Mouse (Mus musculus) hindbrain, embryonic 16.5 days (tissue): ENCODE measurements around the gene Apoc4. TPM values are rescaled to one million over a fixed set of nuclear protein-coding genes. Genes with fewer than 3 reads are reported as not detected.
"Not testable (repeated sequence)": the region's sequence is repeated elsewhere in the genome, so short reads cannot be mapped to it uniquely, and the experiment has no call there.

ENCODE experiments used
- ATAC-seq: fragments of 200-750 bp; cut with Nextera tagmentation; 2 replicates; pipeline ENCODE4 v1.8.0; 2017; ENCODE audit warnings: moderate TSS enrichment, moderate library complexity
- H3K27ac ChIP-seq: fragments of 300-500 bp; sonication (generic); 2 replicates; pipeline ENCODE4 v1.5.1; 2014; ENCODE audit warnings: low read depth, mild to moderate bottlenecking, control low read depth, low read length, moderate library complexity
- H3K27me3 ChIP-seq: fragments of 300-500 bp; sonication (generic); replicated peaks from 2 replicates; pipeline ENCODE4 v1.6.1; 2014; ENCODE audit warnings: low read length; ENCODE audit not compliant: control insufficient read depth, insufficient read depth
- H3K36me3 ChIP-seq: fragments of 300-500 bp; sonication (generic); 2 replicates; pipeline ENCODE4 v1.6.1; 2014; ENCODE audit warnings: mild to moderate bottlenecking, low read length, moderate library complexity, mixed read lengths; ENCODE audit not compliant: control insufficient read depth, insufficient read depth
- H3K4me1 ChIP-seq: fragments of 300-500 bp; sonication (generic); 2 replicates; pipeline ENCODE4 v1.6.1; 2014; ENCODE audit warnings: low read depth, low read length; ENCODE audit not compliant: control insufficient read depth, insufficient read depth
- H3K4me2 ChIP-seq: fragments of 300-500 bp; sonication (generic); 2 replicates; pipeline ENCODE4 v1.6.1; 2014; ENCODE audit warnings: mild to moderate bottlenecking, low read length, control low read depth, moderate library complexity
- H3K4me3 ChIP-seq: fragments of 300-500 bp; sonication (generic); 2 replicates; pipeline ENCODE4 v1.5.1; 2014; ENCODE audit warnings: mild to moderate bottlenecking, low read length, control low read depth, moderate library complexity
- H3K9ac ChIP-seq: fragments of 300-500 bp; sonication (generic); 2 replicates; pipeline ENCODE4 v1.6.1; 2014; ENCODE audit warnings: low read depth, mild to moderate bottlenecking, control low read depth, low read length, moderate library complexity
- H3K9me3 ChIP-seq: fragments of 300-500 bp; sonication (generic); 2 replicates; pipeline ENCODE4 v1.6.1; 2014; ENCODE audit warnings: mild to moderate bottlenecking, low read length, moderate library complexity; ENCODE audit not compliant: control insufficient read depth
- WGBS: fragments of 180-500 bp; shearing (Covaris S2); extraction: QIAGEN DNeasy Blood & Tissue Kit; methylation state at CpG from one replicate; pipeline ENCODE4 v1.1.7; 2014; 5-methylcytosine and 5-hydroxymethylcytosine counted together
- polyA plus RNA-seq: library from polyadenylated mRNA; unstranded; fragments of >200 nt; fragmentation: Nextera tagmentation; extraction: Ambion mirVana; gene quantifications from 2 replicates; pipeline ENCODE4 v1.2.1, GENCODE M21; 2015

The Apoc4 gene
- polyA plus RNA-seq, 1 experiment from 2014 or later, result not detected

DNA sequence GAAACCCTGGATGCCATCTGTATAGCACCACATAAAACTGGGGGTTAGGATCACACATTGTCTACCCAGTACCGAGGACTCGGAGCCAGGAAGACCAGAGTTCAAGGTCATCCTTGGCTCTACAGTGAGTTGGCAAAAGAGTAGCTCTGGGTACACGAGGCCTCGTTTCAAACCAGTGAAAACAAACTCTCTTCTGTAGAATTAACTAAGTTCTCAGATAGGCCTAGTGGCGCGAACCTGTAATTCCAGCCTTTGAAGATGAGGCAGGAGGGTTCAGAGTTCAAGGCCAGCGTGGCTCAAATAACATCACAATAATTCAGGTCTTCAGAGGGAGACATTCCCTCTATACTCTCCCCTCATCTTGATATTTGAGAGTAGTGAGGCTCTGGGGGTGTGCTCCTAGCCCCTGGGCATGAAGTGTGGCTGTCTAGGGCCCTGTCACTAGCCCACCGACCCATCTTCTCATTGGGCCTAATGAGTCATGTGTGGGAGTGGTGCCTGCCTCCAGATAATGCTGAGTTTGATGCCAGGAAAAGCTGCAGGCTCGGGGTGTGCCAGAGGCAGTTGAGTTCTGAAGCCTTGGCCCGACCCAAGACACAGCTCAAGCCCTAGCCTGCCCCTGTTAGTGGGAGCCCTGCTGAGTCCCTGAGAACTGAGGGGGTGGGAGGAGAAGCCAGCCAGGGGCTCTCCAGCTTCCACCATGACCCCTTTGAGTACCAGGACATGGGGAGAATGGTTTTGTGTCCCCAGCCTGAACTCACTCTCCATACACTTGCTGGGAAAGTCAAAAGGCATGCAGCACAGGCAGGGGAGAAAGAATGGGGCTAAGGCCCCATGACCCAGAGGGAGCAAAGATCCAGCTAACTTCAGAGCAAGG is 13.3 kb upstream of the Apoc4 start:
- H3K9me3 ChIP-seq, result no peaks in the 10 kb centered on the region
- 86% methylated on average over 10 of the region's 10 CpGs for WGBS
- H3K4me3 ChIP-seq, result no peak overlapping the region
- H3K9ac ChIP-seq, result no peak overlapping the region
- peaks cover 3% of the 10 kb centered on the region; the same call in 1 of the 2 replicates for H3K36me3 ChIP-seq
- H3K4me2 ChIP-seq, result no peak overlapping the region
- H3K27ac ChIP-seq, result peak overlapping the region; percentile 19
- peaks cover 16% of the 10 kb centered on the region for H3K4me1 ChIP-seq
- no peak for ATAC-seq
- no peaks in the 10 kb centered on the region for H3K27me3 ChIP-seq

DNA sequence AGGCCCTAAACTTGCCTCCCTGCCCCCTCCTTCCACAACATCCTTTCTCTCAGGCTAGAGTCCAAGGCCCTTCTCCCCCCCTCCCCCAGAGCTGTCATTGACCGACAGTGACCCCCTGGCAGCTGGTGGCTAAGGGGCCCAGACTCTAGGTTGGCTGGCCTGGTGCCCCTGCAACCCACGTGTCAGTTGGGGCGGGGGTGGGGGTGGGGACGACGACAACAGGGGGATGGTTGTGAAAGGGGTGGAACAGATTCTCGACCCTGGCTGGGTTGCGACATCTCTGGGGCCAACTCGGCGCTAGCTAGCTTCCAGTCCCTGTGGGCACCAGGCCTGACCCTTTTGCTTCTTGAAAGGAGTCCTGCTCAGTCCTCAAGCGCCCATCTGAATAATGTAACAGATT is 12.1 kb upstream of the Apoc4 start:
- no peak overlapping the region for H3K4me3 ChIP-seq
- H3K27ac ChIP-seq, result peak overlapping the region; percentile 41
- H3K4me2 ChIP-seq, result no peak overlapping the region
- H3K4me1 ChIP-seq, result peaks cover 4% of the 10 kb centered on the region
- 19% methylated on average over 10 of the region's 10 CpGs for WGBS
- peaks cover 3% of the 10 kb centered on the region; the same call in 1 of the 2 replicates for H3K36me3 ChIP-seq
- no peak overlapping the region for H3K9ac ChIP-seq
- H3K9me3 ChIP-seq, result no peaks in the 10 kb centered on the region
- ATAC-seq, result peak; percentile 83
- no peaks in the 10 kb centered on the region for H3K27me3 ChIP-seq

DNA sequence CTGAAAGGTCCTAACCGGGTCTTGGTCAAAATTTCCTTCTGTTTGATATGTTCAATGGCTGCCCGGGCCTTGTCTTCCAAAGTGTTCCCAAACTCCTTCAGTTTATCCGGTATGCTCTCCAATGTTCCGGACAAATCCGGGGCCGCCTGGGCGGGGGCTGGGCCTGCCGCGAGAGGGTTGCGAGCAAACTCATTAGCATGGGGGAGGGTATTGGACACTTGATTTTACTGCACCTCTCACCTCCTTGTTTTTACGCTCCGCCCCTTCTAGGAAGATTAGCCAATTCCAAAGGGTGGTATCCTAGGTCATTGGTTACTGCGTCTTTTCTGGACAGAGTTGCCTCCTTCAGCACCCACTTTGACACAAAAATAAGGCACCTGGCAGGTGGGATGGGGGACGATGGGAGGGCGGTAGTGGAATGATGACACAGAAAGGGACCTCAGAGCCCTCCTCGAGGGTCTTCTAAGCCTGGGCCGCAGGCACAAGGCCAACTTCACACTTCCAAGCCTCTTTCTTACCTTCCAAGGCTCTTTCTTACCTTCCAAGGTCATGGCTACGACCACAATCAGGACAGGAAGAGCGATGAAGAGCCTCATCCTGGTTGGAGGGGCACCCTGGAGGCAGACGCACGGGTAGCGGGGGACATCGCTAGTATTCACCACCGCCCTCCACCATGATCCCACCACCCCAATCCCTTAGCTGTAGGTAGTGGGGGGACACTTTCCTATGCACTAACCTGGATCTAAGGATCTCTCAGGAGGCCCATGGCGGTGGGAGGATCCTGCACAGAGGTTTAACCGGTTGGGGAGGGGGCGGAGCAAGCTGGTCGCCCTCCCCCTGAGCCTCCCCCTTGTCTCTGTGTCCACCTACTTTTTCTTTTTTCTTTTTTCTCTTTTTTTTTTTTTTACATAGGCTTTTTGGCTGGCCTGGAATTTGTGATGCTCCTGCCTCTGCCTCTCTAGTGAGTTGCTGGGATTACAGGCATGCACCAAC is 10.9 kb upstream of the Apoc4 start, which contains the start of gene Apoc1:
Apoc1 (minus strand) TSS at position 788 of the 993 bp plus-strand sequence.
- Histone ChIP-seq H3K4me2 (no peak within 1 kb of the TSS), H3K9me3 (no peaks in the 10 kb centered on the region), H3K4me1 (no peaks in the 10 kb centered on the region), H3K9ac (peak within 1 kb of the TSS; percentile 18; the same call in 1 of the 2 replicates), H3K4me3 (no peak within 1 kb of the TSS), H3K27ac (peak within 1 kb of the TSS; percentile 32; the same call in 1 of the 2 replicates), H3K36me3 (peaks cover 3% of the 10 kb centered on the region; the same call in 1 of the 2 replicates), H3K27me3 (no peaks in the 10 kb centered on the region)
- no peak for ATAC-seq
- 54% methylated on average over 28 of the region's 28 CpGs for WGBS

DNA sequence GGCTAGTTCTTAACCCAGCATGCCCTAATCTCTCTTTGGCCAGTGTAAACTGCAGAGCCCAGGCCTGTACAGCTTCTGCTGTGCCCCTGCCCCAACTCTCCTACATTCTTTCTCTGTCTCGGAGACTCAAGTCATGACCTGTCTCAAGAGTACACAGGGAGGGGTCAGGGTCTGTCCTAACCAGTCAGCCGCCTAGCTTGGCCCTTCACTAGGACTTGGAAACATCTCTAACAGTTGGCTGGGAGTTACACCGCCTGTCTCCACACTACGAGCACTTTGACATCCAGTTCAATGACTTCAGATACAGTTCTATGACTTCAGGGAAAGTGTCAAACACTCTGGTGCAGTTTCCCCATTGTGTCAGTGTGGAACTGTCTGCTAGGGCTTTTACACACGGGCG is 10.2 kb upstream of the Apoc4 start:
- no peak overlapping the region for H3K27ac ChIP-seq
- 82% methylated on average over 6 of the region's 6 CpGs for WGBS
- H3K9me3 ChIP-seq, result no peaks in the 10 kb centered on the region
- H3K9ac ChIP-seq, result no peak overlapping the region
- H3K4me2 ChIP-seq, result no peak overlapping the region
- ATAC-seq, result no peak
- no peak overlapping the region for H3K4me3 ChIP-seq
- peaks cover 1% of the 10 kb centered on the region; the same call in 1 of the 2 replicates for H3K36me3 ChIP-seq
- no peaks in the 10 kb centered on the region for H3K27me3 ChIP-seq
- H3K4me1 ChIP-seq, result no peaks in the 10 kb centered on the region

DNA sequence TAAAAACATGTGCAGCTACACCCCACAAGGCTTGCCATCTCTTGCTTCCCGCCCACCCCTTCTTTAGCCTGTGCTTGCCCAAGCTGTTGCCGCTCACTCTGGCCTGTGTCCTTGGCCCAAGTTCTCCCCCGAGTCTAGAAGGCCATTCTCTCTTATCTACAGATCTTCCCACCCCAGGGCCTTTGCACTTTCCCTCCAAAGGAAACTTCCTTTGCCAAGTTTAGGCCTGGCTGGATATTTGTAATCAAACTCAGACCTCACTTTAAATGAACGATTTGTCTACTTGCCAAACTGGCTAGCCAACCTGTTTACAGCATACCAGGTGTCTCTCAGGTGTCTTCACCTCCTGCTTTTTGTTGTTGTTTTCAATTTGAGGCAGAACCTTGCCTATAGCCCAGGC is 9.6 kb upstream of the Apoc4 start:
- no peak for ATAC-seq
- Histone ChIP-seq H3K4me3 (no peak overlapping the region), H3K9me3 (no peaks in the 10 kb centered on the region), H3K9ac (no peak overlapping the region), H3K4me1 (no peaks in the 10 kb centered on the region), H3K4me2 (no peak overlapping the region), H3K36me3 (no peaks in the 10 kb centered on the region), H3K27ac (no peak overlapping the region), H3K27me3 (no peaks in the 10 kb centered on the region)
- 89% methylated on average over 4 of the region's 4 CpGs for WGBS

DNA sequence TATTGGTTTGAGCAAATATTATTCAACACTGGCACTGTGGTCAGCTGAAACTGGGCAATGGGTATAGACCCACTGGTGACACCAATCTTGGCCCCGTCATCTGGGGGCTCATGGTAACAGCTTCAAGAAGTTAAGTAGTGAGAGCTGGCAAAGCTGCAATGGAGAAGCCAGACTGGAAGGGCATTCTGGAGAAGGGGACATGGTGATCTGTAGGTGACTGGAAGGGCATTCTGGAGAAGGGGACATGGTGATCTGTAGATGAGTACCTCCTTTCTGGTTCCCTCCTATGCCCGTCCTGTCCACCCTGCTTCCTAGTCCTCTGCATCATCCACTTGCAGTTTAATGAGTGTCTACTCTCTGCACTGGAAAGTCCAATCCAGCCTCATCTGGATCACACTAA is 7.3 kb upstream of the Apoc4 start:
- H3K4me2 ChIP-seq, result no peak overlapping the region
- no peaks in the 10 kb centered on the region for H3K36me3 ChIP-seq
- no peak overlapping the region for H3K9ac ChIP-seq
- H3K27me3 ChIP-seq, result no peaks in the 10 kb centered on the region
- H3K4me1 ChIP-seq, result no peaks in the 10 kb centered on the region
- 90% methylated on average over 2 of the region's 2 CpGs for WGBS
- H3K27ac ChIP-seq, result no peak overlapping the region
- no peak overlapping the region for H3K4me3 ChIP-seq
- H3K9me3 ChIP-seq, result no peaks in the 10 kb centered on the region
- no peak for ATAC-seq

DNA sequence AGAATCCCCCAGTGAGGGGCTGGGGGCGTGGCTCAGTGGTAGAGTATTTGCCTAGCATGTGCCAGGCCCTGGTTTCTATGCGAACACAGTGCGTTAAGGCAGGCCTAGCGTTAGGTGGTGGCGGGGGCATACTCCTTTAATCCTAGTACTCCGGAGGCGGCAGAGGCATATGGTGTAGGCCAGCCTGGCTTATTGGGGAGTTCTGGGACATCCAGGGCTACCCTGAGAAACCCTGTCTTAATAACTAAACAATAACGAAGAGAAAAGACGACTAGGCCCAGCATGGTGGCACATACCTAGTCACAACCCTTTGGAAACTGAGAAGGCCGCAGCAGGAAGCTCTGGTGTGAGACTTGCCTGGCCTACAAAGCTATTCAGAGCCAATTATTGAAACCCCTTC is 6.8 kb upstream of the Apoc4 start:
- H3K27me3 ChIP-seq, result no peaks in the 10 kb centered on the region
- no peak for ATAC-seq
- no peaks in the 10 kb centered on the region for H3K9me3 ChIP-seq
- no peaks in the 10 kb centered on the region for H3K4me1 ChIP-seq
- no peak overlapping the region for H3K4me2 ChIP-seq
- no peak overlapping the region for H3K27ac ChIP-seq
- WGBS, result 95% methylated on average over 10 of the region's 10 CpGs
- H3K9ac ChIP-seq, result no peak overlapping the region
- no peaks in the 10 kb centered on the region for H3K36me3 ChIP-seq
- no peak overlapping the region for H3K4me3 ChIP-seq

DNA sequence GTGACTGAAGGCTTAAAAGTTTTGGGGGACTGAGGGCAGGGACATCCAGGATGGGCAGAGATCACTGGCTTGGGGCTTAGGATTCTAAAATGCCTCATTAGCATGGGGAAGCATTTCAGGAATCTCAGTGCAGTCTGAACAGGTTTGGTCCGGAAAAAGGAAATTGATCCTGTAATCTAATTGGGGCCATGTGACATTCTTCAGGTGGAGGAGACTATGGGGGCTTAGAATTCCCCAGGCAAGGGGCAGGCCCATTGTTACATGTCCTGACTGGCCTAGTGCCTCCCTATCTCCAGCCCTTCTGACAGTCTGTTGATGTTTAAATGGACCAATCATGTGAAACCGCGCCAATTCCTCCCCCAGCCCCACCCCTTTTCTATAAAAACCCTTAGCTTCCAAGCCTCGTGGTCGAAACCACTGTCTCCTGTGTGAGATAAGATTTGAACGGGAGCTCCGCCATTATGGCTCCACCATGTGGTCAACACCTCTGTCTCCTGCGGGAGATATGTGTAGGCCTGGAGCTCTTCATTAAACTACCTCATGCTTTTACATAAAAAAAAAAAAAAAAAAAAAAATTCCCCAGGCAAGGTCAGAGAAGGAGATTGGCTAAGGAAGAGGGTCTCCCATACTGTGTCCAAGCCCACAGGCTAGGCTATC is 5.8 kb upstream of the Apoc4 start:
- H3K4me2 ChIP-seq, H3K9me3 ChIP-seq, H3K27me3 ChIP-seq, H3K4me1 ChIP-seq, H3K4me3 ChIP-seq, H3K27ac ChIP-seq, H3K36me3 ChIP-seq, ATAC-seq, H3K9ac ChIP-seq: not testable (repeated sequence)
- WGBS, result 84% methylated on average over 8 of the region's 8 CpGs
